Mouse (Mus musculus): Measurements from ENCODE around the gene Vcam1. TPM values are rescaled to one million over a fixed set of nuclear protein-coding genes. Genes with fewer than 3 reads are reported as not detected.

Gene Vcam1
- polyA plus RNA-seq, 1 experiment, result 10.2 TPM

DNA sequence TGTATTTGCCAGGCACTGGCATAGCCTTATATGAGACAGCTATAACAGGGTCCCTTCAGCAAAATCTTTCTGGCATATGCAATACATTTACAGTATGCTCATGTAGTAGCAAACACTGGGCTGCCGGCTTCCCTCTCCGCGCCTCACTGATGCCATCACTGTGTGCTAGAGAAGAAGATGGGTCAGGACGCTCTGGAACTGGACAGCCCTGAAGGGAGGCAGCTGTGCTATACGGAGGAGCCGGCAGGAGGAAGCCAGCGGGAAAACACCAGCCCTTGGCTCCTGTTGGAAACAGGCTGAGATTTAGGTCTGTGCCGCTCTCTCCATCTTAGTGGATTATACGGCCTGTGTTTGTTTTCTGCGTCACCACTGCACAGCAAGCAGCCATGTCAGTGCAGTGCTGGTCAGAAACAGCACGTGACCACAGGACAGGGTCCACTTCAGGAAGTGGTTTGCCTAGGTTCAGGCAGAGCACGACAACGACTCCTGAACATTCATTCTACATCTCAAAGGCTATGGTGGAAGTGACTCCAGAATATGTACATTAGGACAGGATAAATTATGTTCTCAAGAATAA lies 20.7 kb upstream of the Vcam1 start:
- 78% methylated on average over 13 of the region's 13 CpGs for WGBS

DNA sequence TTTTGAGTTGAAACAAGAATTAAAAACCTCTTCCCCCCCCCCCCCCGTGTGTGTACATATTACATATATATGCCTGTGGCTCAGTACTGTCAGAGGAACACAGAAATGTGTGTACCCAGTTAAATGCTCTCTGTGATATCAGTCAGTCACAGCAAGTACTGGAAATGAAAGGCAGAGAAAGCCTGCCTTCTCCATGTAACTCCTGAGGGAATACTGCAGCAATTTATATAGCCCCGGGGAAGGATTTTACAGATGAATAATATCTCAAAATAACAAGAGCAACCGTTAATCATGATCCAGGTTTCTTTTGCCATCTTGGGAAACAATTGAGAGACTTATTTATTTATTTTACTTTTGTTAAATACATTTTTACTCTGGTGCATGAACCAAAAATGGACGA lies 19.6 kb upstream of the Vcam1 start:
- no peak overlapping the region for H3K4me3 ChIP-seq (replicated peaks; ENCODE audit: extremely low read depth, low read depth, low read length)
- no peak for DNase-seq
- H3K4me1 ChIP-seq (ENCODE audit: control insufficient read depth, insufficient read depth, low read length), result no peaks in the 10 kb centered on the region
- TF ChIP-seq POLR2A (IDR thresholded peaks at IDR 0.05; ENCODE audit: borderline replicate concordance, extremely low read depth, low read depth, low read length) (no peak), CTCF (IDR thresholded peaks at IDR 0.05; ENCODE audit: insufficient read depth, low read length) (no peak)
- WGBS, result 53% methylated on average over 4 of the region's 4 CpGs

More for the DNA sequence above, 20.7 kb upstream of the Vcam1 start:
- H3K4me3 ChIP-seq (replicated peaks; ENCODE audit: extremely low read depth, low read depth, low read length), result no peak overlapping the region
- no peak for TF ChIP-seq POLR2A (IDR thresholded peaks at IDR 0.05; ENCODE audit: borderline replicate concordance, extremely low read depth, low read depth, low read length)
- H3K4me1 ChIP-seq (ENCODE audit: control insufficient read depth, insufficient read depth, low read length), result no peaks in the 10 kb centered on the region
- no peak for DNase-seq

DNA sequence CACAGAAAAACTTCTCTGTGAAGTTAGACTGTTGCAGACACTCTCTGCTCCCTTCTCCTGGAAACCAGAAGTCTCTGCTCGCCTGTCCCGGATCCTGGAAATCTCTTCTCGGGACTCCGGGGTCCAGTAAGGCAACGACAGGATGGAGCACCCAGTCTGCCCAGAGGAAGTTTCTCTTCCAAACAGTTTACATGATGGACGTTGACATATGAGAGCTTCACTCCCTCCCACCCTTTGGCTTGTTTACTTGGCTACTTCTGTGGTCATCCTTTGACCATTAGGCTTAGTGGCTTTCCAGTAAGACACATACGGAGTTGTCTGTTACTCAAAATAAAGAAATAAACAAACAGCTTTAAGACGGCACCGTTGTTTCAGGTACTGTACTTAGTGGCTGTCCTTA lies 19.2 kb upstream of the Vcam1 start:
- H3K4me1 ChIP-seq (ENCODE audit: control insufficient read depth, insufficient read depth, low read length), result no peaks in the 10 kb centered on the region
- WGBS, result 27% methylated on average over 9 of the region's 9 CpGs
- TF ChIP-seq CTCF (IDR thresholded peaks at IDR 0.05; ENCODE audit: insufficient read depth, low read length) (no peak), POLR2A (IDR thresholded peaks at IDR 0.05; ENCODE audit: borderline replicate concordance, extremely low read depth, low read depth, low read length) (no peak)
- DNase-seq, result no peak
- H3K4me3 ChIP-seq (replicated peaks; ENCODE audit: extremely low read depth, low read depth, low read length), result no peak overlapping the region

DNA sequence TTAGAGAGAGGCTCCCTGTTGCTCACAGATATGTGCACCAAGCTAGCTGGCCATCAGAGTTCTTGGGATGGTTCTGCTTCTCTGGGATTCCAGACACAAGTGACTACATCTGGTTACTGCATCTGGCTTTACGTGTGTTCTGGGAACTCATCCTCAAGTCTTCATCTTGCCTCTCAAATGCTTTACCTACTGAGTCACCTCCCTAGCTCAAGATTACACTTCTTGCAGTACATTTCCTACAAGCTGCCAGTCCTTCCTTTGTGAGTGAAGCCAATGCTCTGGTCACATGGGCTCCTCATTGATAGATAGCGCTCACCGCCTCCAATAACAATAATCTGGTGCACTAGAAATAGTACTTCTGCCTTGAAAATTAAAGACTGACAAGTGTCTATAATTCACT lies 11.7 kb upstream of the Vcam1 start:
- DNase-seq, result no peak
- WGBS, result 96% methylated on average over 3 of the region's 3 CpGs
- Histone ChIP-seq H3K4me3 (replicated peaks; ENCODE audit: extremely low read depth, low read depth, low read length) (no peak overlapping the region), H3K4me1 (ENCODE audit: control insufficient read depth, insufficient read depth, low read length) (no peaks in the 10 kb centered on the region)
- no peak for TF ChIP-seq CTCF (IDR thresholded peaks at IDR 0.05; ENCODE audit: insufficient read depth, low read length)
- TF ChIP-seq POLR2A (IDR thresholded peaks at IDR 0.05; ENCODE audit: borderline replicate concordance, extremely low read depth, low read depth, low read length), result no peak

DNA sequence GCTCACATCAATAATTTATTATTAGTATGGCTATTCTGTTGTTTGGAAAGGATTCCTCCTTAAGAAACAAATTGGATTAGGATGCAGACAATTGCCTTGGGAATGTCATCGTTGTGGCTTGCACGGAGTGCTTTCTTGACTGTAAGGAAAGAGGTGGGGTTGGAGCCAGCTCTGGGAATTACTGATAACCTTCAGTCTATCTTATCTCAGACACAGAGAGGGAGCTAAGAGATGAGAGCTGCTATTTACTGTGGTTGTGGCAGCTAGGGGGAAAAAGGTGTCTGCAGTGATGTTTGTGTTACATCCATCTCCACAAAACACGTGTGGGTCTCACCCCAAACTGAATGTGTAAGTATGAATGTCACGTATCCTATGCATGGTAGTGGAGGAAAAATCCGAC lies 9.5 kb upstream of the Vcam1 start:
- no peak for TF ChIP-seq CTCF (IDR thresholded peaks at IDR 0.05; ENCODE audit: insufficient read depth, low read length)
- TF ChIP-seq POLR2A (IDR thresholded peaks at IDR 0.05; ENCODE audit: borderline replicate concordance, extremely low read depth, low read depth, low read length), result no peak
- WGBS, result 59% methylated on average over 5 of the region's 5 CpGs
- no peaks in the 10 kb centered on the region for H3K4me1 ChIP-seq (ENCODE audit: control insufficient read depth, insufficient read depth, low read length)
- DNase-seq, result no peak
- no peak overlapping the region for H3K4me3 ChIP-seq (replicated peaks; ENCODE audit: extremely low read depth, low read depth, low read length)

DNA sequence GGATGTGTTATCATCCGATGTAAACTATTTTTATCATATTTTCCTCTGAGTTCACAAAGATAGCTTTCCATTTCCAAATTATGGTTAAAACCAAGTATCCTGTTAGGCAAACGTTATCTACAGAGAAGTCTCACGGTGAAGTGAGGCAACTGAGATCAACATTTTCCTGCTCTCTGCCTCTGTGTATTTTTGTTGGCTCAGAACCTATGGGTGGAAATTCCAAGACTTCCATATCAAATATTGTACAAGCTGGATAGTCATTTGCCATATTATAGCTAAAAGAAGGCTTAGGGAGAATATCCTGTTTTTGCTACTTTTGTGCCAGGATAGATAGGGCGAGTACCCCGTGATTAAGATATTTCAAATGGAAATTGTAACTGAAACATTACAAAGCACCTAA lies 8.6 kb upstream of the Vcam1 start:
- 51% methylated on average over 5 of the region's 5 CpGs for WGBS
- no peak for TF ChIP-seq POLR2A (IDR thresholded peaks at IDR 0.05; ENCODE audit: borderline replicate concordance, extremely low read depth, low read depth, low read length)
- TF ChIP-seq CTCF (IDR thresholded peaks at IDR 0.05; ENCODE audit: insufficient read depth, low read length), result no peak
- H3K4me3 ChIP-seq (replicated peaks; ENCODE audit: extremely low read depth, low read depth, low read length), result no peak overlapping the region
- no peaks in the 10 kb centered on the region for H3K4me1 ChIP-seq (ENCODE audit: control insufficient read depth, insufficient read depth, low read length)
- DNase-seq, result no peak

DNA sequence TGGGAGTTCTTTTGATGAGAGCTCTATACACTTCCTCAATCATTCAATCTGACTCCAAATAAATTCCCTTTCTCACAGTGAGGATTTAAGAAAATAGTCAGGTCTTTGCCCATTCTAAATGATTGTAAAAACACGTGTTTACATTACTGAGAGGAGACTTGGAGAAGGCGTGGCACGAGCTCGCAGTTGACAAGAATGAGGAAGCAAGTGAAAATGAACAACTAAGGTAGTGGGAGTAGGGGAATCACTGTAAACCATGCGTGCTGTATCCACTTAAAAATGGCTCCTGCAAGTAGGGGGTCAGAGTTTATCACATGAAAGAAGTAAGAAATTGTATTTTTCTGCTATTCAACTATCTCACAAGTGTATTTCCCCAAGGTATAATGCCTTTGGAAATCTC lies 3.9 kb upstream of the Vcam1 start:
- H3K4me3 ChIP-seq (replicated peaks; ENCODE audit: extremely low read depth, low read depth, low read length), result no peak overlapping the region
- no peaks in the 10 kb centered on the region for H3K4me1 ChIP-seq (ENCODE audit: control insufficient read depth, insufficient read depth, low read length)
- DNase-seq, result no peak
- WGBS, result 44% methylated on average over 5 of the region's 5 CpGs
- TF ChIP-seq POLR2A (IDR thresholded peaks at IDR 0.05; ENCODE audit: borderline replicate concordance, extremely low read depth, low read depth, low read length) (no peak), CTCF (IDR thresholded peaks at IDR 0.05; ENCODE audit: insufficient read depth, low read length) (no peak)

DNA sequence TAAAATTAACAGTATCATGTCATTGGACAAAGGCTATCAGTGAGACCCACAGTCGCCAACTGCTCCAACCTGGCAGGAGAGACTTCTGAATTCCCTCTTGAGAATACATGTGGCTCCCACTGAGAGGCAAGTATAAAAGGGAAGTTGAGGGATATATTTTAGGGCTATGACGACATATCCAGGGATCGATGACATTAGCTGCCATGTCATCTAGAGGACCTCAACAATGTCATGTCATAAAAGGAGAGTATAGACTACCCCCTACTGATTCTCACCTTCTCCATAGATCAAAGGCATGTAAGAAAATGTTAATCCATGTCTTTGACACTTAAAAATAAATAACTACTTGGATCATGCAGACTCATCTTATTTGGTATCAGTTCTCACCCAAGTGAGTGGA lies 1.2 kb upstream of the Vcam1 start:
- no peak for TF ChIP-seq POLR2A (IDR thresholded peaks at IDR 0.05; ENCODE audit: borderline replicate concordance, extremely low read depth, low read depth, low read length)
- no peak for TF ChIP-seq CTCF (IDR thresholded peaks at IDR 0.05; ENCODE audit: insufficient read depth, low read length)
- 82% methylated on average over 3 of the region's 3 CpGs for WGBS
- DNase-seq, result no peak
- H3K4me3 ChIP-seq (replicated peaks; ENCODE audit: extremely low read depth, low read depth, low read length), result no peak overlapping the region
- no peaks in the 10 kb centered on the region for H3K4me1 ChIP-seq (ENCODE audit: control insufficient read depth, insufficient read depth, low read length)

DNA sequence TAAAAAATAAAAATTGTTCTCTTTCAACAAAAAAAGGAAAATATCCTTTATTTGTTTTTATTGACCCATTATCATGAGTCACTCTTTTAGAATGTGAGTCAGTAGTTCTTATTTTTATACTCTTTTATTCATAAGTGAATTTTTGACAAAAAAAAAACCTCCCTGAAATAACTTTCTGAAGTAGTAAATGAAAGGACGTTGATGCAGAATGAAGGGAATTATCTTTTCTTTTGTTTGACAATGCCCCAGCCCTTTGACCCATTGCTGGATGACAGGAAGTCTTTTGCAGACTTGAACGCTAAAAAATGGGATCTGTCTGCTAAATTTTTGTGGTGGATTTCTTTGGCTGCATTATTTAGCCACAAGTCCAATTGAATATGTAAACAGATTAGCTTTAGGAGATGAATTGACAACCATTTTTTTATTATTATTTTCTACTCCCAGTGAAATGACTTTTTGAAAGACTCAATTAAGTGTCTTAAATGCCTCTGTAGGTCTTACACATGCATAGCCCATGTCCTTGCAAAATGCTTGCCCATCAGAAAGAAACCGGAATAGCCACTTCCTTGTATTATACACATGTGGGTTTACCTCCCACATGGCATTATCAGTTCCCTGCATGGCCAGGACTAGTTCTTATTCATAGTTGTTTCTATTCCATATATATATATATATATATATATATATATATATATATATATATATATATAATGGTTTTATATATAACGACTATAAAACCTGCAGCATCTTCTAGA lies 530 bp upstream of the Vcam1 start:
- WGBS, result 22% methylated on average over 4 of the region's 4 CpGs
- Histone ChIP-seq H3K4me1 (ENCODE audit: control insufficient read depth, insufficient read depth, low read length) (no peaks in the 10 kb centered on the region), H3K4me3 (replicated peaks; ENCODE audit: extremely low read depth, low read depth, low read length) (no peak overlapping the region)
- TF ChIP-seq POLR2A (IDR thresholded peaks at IDR 0.05; ENCODE audit: borderline replicate concordance, extremely low read depth, low read depth, low read length) (no peak), CTCF (IDR thresholded peaks at IDR 0.05; ENCODE audit: insufficient read depth, low read length) (no peak)
- no peak for DNase-seq

Measured in lung, adult 2 months (tissue).